Mouse (Mus musculus) lung, postnatal 0 days (tissue): ENCODE data around the gene Ano10.

Source experiments
- CTCF ChIP-seq: IDR thresholded peaks from 2 replicates; pipeline ENCODE4 v1.5.1; 2016; ENCODE audit warnings: antibody characterized with exemption, mild to moderate bottlenecking
- EP300 ChIP-seq: IDR thresholded peaks from 2 replicates; pipeline ENCODE4 v1.6.1; 2016; ENCODE audit warnings: antibody characterized with exemption, mild to moderate bottlenecking, control low read depth

DNA sequence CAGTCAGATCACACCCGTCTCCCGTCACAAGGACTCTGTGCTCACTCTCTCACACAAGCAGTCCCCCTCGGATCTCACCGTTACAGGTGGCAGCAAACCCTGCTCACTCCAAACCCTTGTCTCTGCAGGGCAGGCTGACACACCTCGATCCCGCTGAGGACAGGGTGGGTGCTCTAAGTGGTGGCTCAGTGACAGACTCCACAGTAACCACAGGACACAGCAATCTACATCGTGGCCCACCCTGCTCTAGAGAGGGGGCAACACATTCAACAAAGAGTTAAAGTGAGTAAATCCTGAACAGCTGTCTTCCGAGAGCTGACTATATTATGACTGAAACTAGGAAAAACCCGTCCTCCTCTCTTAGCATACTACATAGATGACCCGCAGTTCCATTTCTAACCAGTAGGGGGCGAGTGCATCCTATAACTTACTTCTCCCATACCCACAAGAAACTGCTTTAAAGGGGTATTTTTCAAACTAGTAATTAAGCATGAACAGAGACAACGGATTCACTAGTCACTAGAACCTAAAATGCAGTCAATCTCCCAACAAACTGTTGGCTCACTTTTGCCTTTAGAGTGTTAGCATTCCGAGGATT, 46.7 kb downstream of the Ano10 start:
- TF ChIP-seq CTCF (peak; percentile 92), EP300 (no peak)
